Mouse (Mus musculus) spleen, postnatal 36 days (tissue): ENCODE measurements around the gene Rap1b.

ENCODE experiments used
- DNase-seq, 2 experiments: peaks; one replicate each; pipeline ENCODE4 v3.0.0; 2022; ENCODE audit warnings: low spot score in 2 of 2, mixed read lengths in 1 of 2

Rap1b gene

GRCm38 (mm10) chr10:117858241-117858640 is 12.4 kb upstream of the Rap1b start:
- no peak for DNase-seq

- DNase-seq, result no peak
Observed at GRCm38 (mm10) chr10:117856001-117856720, 10.3 kb upstream of the Rap1b start.

GRCm38 (mm10) chr10:117852648-117853192 is 6.9 kb upstream of the Rap1b start:
- DNase-seq, result no peak

DNA sequence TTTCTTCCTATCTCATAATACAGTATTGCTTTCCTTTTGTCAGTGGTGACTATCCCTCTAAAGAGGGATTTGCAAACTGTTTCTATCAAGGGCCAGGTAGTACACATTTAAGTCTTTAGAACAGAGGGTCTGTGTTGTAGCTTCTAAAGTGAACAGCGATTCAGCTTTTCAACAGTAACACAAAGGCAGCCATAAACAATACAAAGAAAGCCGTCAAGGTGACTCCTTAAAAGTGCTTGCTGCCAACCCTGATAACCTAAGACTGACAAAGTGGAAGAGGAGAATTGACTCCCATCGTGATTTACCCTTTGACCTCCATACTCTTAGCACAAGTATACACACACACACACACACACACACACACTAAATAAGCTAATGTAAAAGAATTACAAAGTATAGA is 3.1 kb upstream of the Rap1b start:
- no peak for DNase-seq

DNA sequence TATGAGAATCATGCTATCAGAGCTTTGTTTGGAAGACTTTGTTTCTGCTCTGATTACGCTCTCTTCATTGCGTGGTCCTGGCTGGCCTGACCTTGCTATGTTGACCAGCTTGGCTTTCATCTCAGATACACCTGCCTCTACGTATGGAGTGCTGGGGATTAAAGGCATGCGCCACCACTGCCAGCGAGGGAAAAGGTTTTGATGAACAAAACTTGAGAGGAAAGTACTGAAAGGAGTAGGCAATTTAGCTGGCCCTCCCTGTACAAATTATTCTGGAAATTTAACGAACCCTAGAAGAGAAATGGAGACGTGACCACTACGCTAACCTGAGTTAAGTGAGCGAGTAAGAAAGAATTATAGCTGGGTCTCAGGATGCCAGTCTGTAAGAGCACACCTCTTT is 961 bp upstream of the Rap1b start:
- no peak for DNase-seq

DNA sequence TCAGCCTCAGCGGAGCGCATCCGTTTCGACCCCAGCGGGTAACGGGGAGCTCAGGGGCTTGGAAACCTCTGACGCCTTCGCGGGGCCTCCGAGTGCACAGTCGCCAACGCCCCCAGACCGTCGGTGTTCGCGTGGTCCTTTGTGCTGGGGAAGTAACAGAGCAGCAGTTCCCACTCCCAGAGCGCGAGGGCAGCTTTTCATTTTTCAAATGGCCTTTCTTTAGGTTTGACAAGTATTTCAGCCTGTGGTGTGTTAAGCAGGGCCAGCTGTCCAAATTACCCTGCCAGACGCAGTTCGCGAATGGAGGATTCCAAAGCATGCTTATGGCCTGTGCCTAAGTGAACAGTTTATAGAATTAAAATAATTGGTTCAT is 411 bp upstream of the Rap1b start:
- DNase-seq, result no peak

GRCm38 (mm10) chr10:117844782-117845596 is 846 bp downstream of the Rap1b start:
- peak; percentile 69 to 72 for DNase-seq

- no peak for DNase-seq
Observed at GRCm38 (mm10) chr10:117844279-117844678, 1.6 kb downstream of the Rap1b start.

DNA sequence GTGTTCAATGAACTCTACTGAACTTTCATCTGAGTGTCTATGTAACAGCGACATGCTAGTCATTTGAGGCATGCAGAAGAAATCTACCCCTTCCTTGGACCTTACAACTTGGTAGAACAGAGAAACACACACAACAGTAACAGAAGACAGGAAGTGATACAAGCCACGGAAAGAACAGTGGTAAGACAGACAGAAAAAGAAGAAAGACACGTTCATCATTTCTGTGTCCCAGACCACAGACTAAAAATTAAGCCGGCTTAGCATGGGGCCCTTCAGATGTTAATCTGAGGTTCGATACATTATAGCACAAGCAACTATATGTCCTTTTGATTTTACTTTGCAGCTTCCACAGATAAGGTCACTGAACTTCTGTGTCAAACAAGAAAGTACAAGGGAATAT is 2.1 kb downstream of the Rap1b start:
- peak in 1 of 2 experiments; percentile 27 for DNase-seq

- no peak for DNase-seq
Observed at GRCm38 (mm10) chr10:117841765-117842164, 4.1 kb downstream of the Rap1b start.

- no peak for DNase-seq
Observed at GRCm38 (mm10) chr10:117840431-117840995, 5.3 kb downstream of the Rap1b start.

GRCm38 (mm10) chr10:117839737-117840136 is 6.1 kb downstream of the Rap1b start:
- no peak for DNase-seq

DNA sequence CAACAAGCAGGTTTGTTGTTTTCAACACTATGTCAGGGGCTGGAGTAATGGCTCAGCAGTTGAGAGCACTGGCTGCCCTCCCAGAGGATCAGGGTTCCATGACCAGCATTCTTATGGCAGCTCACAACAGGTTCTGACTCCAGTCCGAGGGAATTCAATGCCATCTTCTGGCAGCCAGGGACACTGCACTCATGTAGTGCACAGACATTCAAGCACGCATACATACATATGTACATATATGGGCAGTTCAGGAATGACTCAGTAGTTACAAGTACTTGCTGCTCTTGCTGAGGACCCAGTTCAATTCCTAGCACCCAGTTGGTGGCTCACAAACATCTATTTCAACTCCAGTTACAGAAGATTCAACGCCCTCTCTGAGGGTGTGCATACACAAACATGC is 6.9 kb downstream of the Rap1b start:
- no peak for DNase-seq

DNA sequence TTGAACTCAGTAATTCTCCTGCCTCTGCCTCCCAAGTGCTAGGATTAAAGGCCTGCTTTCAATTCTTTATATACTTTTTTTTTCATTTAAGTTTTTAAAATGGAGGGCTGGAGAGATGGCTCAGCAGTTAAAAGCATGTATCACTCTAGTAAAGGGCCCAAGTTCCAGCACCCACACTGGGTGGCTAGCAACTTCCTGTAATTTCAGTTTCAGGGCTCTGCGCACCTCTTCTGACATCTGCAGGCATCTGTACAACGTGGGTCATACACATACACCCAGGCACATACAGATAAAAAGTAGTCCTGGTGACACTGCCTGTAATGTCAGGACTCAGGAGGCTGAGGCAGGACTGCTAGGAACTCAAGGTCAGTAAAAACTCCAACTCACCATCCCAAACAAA is 9.5 kb downstream of the Rap1b start:
- peak; percentile 49 to 63 for DNase-seq

DNA sequence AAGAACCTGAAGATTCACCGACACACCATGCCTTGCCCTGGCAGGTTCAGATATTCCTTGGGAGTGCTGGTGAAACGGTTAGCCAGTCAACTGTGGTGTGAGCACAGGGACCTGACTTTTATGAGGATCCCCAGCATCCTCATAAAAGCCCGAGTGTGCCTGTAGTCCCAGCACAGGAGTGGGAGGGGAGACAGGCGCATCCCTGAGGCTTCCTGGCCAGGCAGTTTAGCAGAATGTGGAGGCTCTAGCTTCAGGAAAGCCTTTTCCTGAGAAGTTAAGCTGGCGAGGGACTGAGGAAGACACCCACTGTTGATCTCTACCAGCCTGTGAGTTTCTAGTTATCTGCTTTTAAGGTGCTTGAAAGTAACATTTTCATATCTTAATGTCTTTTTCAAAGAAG is 10.4 kb downstream of the Rap1b start:
- no peak for DNase-seq

DNA sequence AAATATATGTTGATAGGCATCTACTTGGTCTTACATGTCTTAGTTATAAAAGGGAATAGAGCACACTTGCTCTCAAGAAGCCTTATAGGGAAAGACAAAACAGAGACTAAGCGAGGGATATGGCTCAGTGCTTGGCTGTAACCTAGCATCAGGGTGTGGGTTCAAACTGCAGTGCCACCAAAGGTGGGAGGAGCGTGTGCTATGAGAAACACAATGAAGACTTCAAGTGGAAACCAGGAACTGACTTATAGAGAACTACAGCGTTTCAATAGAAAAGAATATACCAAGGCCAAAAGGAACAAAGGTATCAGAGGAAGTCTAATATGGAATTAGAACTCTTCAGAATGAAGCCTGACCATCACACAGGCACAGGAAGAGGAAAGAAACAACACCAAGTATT is 15.0 kb downstream of the Rap1b start:
- no peak for DNase-seq

DNA sequence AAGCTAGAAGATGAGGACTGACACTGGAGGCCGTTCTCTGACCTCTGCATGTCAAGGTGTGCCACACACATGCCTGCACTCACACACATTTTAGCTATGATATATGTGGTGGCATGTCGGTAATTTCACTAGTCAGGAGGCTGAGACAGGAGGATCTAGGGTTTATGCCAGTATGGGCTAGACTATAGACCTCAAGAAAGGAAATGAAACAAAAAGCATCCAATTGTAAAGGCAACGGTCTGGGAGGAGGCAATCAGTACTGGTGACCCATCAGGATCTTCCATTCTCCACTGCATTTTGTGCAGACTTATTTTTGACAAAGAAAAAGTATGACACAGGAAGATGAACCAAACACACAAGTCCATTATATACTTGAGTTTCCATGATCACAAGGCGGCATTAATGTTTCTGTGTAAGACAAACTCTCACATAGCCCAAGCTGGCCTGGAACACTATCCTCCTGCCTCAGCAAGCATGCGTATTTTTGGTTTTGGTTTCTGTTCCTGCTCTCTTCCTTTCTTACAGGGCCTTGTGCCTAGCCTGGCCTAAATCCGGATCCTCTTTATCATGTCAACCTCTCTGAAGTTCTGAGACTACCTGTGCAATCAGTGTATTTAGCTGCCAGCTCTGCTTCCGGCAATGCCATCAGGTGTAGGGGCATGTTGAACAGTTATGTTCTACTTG is 16.2 kb downstream of the Rap1b start:
- peak; percentile 53 to 54 for DNase-seq

- DNase-seq, result no peak
Observed at GRCm38 (mm10) chr10:117829022-117829421, 16.8 kb downstream of the Rap1b start.

DNA sequence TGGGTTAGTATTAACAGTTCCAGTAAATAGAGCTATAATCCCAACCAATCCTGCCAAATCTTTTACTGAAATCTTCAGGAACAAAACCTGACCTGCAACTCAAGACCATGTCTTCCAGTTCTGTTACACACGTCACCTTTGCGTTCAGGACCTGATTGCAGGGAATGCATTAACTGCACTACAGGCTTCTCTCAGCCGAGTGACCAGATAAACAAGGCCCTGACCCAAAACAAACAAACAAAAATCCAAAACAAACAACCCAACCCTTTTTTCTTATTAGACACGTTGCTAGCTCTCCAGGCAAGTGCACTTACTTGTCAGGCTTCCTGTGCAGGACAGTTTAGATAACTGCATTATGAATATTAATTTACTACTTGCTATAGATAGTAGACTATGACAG is 17.3 kb downstream of the Rap1b start:
- DNase-seq, result no peak

GRCm38 (mm10) chr10:117824647-117825046 is 21.2 kb downstream of the Rap1b start:
- no peak for DNase-seq

GRCm38 (mm10) chr10:117824139-117824538 is 21.7 kb downstream of the Rap1b start:
- DNase-seq, result no peak

DNA sequence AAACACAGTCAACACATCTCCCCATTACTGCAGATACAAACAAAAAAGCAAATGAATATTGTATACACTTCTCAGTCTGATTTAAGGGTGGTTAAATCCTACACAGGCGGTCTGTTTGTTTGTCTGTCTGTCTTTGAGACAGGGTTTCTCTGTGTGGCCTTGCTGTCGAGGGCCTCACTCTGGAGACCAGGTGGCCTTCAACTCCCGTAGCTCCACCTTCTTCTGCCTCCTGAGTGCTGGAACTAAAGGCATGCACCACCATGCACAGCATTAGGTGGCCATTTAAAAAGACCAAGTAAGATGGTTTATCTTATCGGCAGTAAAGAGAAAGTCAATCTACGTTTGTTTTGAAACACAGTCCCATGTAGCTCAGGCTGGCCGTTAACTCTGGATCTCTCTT is 22.5 kb downstream of the Rap1b start:
- no peak for DNase-seq
